Comparison of ENCODE assay signal across 15 mouse cellular contexts in genomic region chr11:7263971-7264370, GRCm38 (mm10). TPM values are rescaled to one million over a fixed set of nuclear protein-coding genes. Genes with fewer than 3 reads are reported as not detected.
"Had no signal": no experiment of that assay in that cellular context is flagged by ENCODE, and none has a peak within 500 bp of the region (broad histone marks: within the 10 kb centered on the region; RNA-seq: fewer than 3 reads in every experiment).

No protein-coding gene starts in this region.

- H3K36me3 ChIP-seq: limb, embryonic 15.5 days; midbrain, embryonic 12.5 days; neural tube, embryonic 13.5 days had no signal

- H3K4me3 ChIP-seq: limb, embryonic 15.5 days; midbrain, embryonic 12.5 days; neural tube, embryonic 13.5 days had no signal

- H3K9me3 ChIP-seq: limb, embryonic 15.5 days; midbrain, embryonic 12.5 days; neural tube, embryonic 13.5 days had no signal

- DNase-seq: layer of hippocampus, adult 9-11 months; layer of hippocampus, postnatal 36 days; retina, postnatal 1 day; right cerebral cortex, postnatal 4 days; spleen, adult 18-20 months; thymus, adult 18-20 months; thymus, postnatal 14 days had no signal

- ATAC-seq: intestine, embryonic 16.5 days; lung, postnatal 0 days; midbrain, embryonic 16.5 days had no signal

- H3K9ac ChIP-seq: limb, embryonic 15.5 days; liver, embryonic 14.5 days; midbrain, embryonic 12.5 days; neural tube, embryonic 13.5 days had no signal

- H3K27ac ChIP-seq: limb, embryonic 15.5 days; liver, embryonic 14.5 days; midbrain, embryonic 12.5 days; neural tube, embryonic 13.5 days had no signal

- H3K4me1 ChIP-seq: limb, embryonic 15.5 days; midbrain, embryonic 12.5 days; neural tube, embryonic 13.5 days had no signal

- H3K27me3 ChIP-seq: limb, embryonic 15.5 days; midbrain, embryonic 12.5 days; neural tube, embryonic 13.5 days had no signal

- H3K4me2 ChIP-seq: limb, embryonic 15.5 days; midbrain, embryonic 12.5 days; neural tube, embryonic 13.5 days had no signal

RNA-seq across cellular contexts. Expression of gene Igfbp3, which starts 50.2 kb away (rescaled TPM):
- total RNA-seq: megakaryocyte-erythroid progenitor cell, adult 5-6 weeks had no signal
